Mouse (Mus musculus) ES-CJ7 (cell line): Measurements from ENCODE around the gene Tpm4.
"Not testable (repeated sequence)": the region's sequence is repeated elsewhere in the genome, so short reads cannot be mapped to it uniquely, and the experiment has no call there.

ENCODE experiments used
- DNase-seq: peaks from one replicate; pipeline ENCODE4 v3.0.0; 2011; ENCODE audit warnings: low read depth, low spot score

Tpm4 gene

DNA sequence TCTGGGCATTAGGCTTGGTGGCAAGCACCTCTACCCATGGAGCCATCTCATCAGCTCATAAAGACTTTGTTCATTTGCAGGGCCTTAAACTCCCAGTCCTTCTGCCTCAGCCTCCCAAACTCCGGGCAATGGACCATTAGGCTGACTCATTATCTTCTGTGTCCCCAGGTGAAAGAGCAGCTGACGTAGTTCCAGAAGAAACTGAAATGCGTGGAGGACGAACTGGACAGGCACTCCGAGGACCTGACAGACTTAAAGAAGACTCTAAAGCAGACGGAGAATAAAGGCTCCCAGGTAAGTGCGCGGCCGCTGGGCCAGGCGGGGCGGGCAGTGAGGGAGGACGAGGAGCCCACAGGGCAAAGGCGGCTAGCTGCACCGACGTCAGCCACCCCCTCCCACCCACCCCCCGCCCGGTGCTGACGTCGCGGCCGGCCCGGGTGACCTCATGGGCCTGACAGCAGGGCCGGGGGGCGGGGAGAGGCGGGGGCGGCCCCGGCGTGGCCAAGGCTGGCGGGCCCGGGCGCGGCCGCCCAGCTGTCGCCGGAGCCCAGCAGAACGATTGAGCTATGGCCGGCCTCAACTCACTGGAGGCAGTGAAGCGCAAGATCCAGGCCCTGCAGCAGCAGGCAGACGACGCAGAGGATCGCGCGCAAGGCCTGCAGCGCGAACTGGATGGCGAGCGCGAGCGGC, at the start of gene Tpm4:
Gene Tpm4 (plus strand): TSS at position 220 of the 690 bp plus-strand sequence.
- peak; percentile 44 for DNase-seq

GRCm38 (mm10) chr8:72087611-72088010, 47.2 kb upstream of the Tpm4 start:
- peak; percentile 57 for DNase-seq

GRCm38 (mm10) chr8:72096721-72097120, 38.1 kb upstream of the Tpm4 start:
- DNase-seq: not testable (repeated sequence)

GRCm38 (mm10) chr8:72099377-72100103, 35.2 kb upstream of the Tpm4 start:
- peak; percentile 62 for DNase-seq

- peak; percentile 27 for DNase-seq
These were observed 29.6 kb upstream of the Tpm4 start for GRCm38 (mm10) chr8:72105165-72105564.

- peak; percentile 0 for DNase-seq
These were observed 28.0 kb upstream of the Tpm4 start, which contains the start of gene Olfr374 for GRCm38 (mm10) chr8:72106740-72107139. Gene Olfr374, plus strand, starts transcription at chr8:72107040.

GRCm38 (mm10) chr8:72110876-72111275, 23.9 kb upstream of the Tpm4 start:
- peak; percentile 1 for DNase-seq

- peak; percentile 70 for DNase-seq
These were observed 22.3 kb upstream of the Tpm4 start for GRCm38 (mm10) chr8:72112486-72112885.

DNA sequence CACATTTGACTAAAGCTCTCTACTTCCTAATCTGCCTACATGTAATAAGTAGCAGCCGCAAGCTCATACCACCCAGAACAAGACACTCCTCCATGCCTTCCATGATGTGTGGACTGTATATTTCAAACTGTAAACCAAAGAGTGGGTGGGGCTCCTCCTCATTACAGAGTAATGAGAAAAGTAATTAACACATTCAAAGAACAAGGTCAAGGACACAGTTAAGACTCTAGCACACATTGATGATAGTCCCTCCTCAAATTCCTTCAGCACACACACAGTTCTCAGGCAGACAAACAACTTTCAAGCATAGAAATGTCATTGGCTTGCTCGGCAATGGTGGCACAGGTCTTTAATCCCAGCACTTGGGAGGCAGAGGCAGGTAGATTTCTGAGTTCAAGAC, 19.6 kb upstream of the Tpm4 start:
- peak; percentile 52 for DNase-seq

DNA sequence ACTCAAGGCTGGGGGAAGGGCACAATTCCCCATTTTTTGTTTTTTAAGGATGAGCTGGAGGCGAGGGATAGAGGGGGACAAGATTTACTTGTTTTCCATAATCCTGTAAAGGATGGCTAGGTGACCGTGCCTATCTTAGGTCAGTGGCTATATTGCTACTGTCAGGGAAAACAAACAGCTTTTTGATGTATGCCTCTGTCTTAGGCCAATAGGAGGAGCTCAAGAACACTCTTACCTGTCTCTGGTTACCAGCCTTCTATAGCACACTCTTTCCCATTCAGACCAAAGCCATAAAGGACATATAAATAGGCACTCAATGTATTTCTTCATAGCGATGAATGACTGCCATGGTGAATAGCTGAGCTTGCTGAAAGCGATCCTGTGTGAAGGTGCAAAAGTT, 16.2 kb upstream of the Tpm4 start:
- DNase-seq: no peak

DNA sequence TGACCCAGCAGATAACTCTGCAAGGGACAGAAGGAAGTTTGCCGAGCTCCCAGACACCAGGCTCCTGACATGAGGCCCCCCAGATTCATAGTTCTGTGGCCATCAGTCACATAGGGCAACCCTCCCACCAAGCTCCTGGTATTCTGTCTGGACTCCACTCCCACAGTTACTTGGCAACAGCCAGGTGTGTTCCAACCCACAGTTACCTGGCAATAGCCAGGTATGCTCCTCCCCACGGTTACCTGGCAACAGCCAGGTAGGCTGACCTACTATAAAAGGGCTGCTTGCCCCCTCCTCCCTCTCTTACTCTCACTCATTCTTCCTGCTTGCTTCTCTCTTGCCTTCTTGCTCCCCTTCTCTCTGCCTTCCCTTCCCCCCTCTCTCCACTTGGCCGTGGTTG, 13.3 kb upstream of the Tpm4 start:
- not testable (repeated sequence) for DNase-seq

DNA sequence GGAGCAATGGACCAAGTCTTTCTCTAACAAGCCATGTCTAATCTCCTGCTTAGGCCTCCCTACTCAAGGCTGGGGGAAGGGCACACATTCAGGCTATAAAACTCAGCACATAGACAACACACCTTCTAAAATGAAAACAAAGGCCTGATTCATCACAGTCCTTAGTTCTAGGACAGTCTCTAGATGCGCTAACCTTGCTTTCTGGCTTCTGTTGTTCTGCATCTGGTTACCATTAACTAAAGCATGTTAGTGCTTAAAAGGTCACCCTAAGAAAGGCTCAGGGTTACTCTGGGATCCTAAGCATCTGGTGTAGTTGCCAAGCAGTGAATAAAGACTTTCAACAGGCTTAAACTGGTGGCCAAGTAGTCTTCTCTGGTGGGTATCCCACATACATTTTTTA, 12.8 kb upstream of the Tpm4 start:
- no peak for DNase-seq

DNA sequence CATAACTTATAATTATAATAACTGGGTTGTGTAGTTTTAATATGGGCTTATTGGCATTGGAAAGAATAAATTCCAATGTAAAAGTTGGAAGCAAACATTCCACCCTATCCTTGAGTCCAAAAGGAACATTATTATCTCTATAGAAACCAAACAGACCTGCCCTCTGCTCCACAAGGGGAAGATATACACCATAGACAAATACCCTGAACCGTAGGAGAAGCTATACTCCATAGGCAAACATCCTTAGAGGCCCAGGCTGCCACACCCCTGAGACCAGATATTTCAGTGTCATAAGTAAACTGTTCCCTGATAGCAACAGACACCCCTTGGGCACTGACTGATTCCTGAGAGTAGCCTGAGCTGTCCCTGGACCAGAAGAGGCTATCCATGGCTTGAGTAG, 6.9 kb upstream of the Tpm4 start:
- no peak for DNase-seq

DNA sequence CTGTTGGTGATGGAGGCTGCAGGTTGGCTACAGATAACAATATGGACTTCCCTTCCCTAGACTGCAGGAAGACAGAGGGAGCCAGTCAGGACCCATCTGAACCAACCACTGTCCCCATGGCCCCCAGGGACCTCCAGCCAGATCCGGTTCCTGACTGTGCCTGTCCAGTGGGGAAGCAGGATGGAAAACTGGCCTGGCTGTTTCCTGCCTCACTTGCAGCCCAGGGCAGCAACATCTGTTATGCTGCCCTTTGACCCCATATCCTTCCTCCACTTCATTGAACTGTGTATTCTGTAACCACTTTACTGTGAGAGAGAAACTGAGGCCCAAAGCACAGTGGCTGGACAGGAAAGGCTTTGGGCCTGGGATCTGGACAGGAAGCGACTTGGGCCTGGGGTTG, 3.5 kb upstream of the Tpm4 start:
- DNase-seq: no peak

GRCm38 (mm10) chr8:72131901-72132300, 2.9 kb upstream of the Tpm4 start:
- DNase-seq: no peak

DNA sequence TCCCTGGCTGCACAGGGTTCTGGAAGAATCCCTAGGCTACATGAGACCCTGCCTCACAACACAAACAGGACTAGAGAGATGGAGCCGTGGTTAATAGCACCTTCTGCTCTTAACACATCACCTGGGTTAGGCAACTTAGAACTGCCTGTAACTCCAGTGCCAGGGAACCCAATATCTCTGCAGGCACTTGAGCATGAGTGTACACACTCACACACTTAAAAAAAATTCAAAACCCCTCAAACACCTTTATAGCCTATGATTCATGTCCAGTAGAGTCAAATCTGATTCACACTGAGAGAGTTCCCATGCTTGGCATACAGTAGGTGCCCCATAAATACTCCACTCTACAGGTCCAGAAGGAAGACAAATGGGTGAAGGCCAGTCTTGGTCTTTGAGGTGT, 2.4 kb upstream of the Tpm4 start:
- no peak for DNase-seq

DNA sequence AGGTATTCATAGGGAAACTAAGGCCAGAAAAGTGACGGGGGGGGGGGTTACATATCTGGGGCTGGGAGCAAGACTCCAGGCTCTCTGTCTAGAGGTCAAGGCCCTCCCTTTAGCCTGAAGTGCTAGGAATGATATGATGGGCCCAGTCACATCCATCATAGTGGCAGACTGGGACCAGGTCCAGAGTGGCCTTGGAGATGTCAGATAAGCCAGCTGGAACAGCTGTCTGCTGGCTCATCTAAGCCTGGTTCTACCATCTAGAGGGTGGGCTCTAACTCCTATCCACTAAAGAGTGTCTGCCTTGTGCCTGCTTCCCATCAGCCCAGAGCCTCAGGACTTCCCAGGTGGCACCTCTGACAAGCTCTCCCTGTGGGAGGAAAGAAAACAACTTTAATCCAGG, 1.9 kb upstream of the Tpm4 start:
- DNase-seq: no peak

- DNase-seq: no peak
These were observed 1.3 kb upstream of the Tpm4 start for GRCm38 (mm10) chr8:72133507-72133906.

DNA sequence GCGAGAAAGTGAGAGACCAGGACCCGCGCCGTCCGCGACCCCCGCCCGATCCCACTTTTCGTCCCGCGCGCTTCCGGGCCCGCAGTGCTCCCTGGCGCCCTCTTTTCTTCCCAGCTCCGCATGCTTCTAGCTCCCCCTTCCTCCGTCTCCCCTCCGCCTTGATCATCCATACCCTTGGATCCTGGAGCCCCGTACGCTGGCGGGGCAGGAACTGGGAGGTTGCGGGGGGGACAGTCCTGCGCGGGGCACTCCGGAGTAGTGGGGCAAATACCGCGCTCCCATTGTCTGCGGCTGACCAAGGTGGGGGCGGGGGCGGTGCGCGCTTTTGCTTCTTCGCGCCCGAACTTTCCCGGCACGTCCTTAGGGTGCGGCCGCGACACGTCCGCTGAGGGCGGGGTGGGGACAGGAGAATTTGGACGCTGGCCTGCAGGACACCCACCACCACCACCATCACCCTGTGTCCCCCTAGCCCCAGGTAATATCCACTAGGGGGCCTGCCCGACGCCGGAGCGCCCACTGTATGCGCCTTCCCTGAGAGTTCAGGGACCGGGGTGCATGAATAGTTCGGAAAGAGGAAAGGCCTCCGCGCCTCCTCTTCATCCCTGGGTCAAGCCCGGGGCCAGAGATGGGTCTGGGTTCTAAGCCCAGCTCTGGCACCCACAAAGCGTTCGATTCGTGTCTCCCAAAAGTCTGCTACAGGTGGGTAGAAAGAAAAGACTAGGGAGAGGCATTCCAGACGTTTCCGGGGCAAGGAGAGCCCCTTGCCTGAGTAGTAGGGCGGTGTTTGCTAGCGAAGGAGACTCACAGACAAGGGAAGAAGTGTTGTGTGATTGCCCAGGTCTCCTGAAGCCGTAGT, 899 bp downstream of the Tpm4 start:
- peak; percentile 44 for DNase-seq

DNA sequence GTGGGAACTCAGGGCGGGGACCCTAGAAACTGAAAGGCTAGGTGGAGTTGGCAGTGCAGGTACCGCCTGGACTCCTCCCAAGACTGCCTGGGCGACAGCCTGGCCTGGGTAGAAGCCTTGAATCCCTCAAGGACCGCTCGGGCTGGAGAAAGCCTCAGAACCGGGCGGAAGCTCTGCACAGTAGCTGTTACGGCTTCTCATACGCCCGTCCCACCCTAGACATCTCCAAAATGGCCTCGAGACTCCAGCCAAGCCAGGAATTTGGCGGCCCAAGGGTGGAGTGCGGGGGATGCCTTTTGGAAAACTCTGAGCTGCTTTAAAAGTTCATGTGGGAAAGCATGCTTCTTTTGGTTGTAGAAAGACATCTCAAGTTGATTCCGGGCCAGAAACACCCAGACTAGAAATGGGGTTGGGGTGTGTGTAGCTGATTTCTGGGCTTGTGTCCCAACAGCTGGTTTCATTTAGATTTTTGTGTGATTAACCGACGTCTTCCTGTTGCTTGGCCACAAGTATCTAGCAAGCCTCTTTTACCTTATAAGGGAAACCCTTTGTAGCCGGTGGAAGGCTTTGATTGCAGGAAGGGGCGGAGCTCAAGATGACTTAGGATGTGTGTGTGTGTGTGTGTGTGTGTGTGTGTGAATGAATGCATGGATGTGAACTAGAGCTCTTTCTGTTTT, 1.7 kb downstream of the Tpm4 start:
- DNase-seq: peak; percentile 93

- DNase-seq: no peak
These were observed 2.7 kb downstream of the Tpm4 start for GRCm38 (mm10) chr8:72137431-72137830.

DNA sequence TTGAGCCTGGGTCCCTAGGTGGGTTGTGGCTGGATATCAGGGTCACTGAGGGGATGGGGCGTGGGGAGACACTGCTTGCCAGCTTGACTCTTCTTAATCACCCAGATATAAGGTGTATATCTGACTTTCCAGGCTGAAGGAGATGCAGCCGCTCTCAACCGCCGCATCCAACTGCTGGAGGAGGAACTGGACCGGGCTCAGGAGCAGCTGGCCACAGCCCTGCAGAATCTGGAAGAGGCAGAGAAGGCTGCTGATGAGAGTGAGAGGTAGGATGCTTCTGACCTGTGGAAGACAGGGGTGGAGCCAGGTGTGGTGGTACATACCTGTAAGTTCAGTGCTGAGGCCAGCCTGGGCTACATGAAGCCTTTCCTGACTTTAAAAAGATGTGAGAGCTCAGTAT, 3.7 kb downstream of the Tpm4 start:
- DNase-seq: no peak
